Mouse (Mus musculus) gastrocnemius, adult 8-10 months (tissue): Measurements from ENCODE around the gene Katnal1. TPM values are rescaled to one million over a fixed set of nuclear protein-coding genes. Genes with fewer than 3 reads are reported as not detected.

Source experiments
- DNase-seq, 2 experiments: peaks; one replicate each; pipeline ENCODE4 v3.0.0; 2022; ENCODE audit warnings: low spot score in 2 of 2
- total RNA-seq, 4 experiments: library from RNA; stranded (reverse); gene quantifications; 2 replicates each; pipeline ENCODE4 v1.2.4; 2022

Gene Katnal1
- total RNA-seq: 1 to 10 TPM; 4.3 to 5.3 (median 4.5) TPM

DNA sequence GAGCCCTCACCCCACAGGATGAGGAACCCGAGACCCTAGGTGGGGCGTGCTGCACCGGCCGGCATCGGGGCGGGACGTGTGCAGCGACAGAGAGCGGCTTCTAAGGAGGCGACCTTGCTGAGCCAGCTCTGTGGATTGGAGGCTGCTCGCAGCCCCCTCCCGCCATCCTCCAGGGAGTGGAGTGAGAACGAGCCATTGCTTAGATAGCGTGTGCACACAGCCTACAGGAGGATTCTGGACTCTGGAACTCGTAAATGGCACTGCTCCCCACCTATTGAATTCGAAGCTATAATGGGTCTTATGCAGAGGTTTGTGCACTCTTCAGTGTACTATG lies at the start of gene Katnal1:
Gene Katnal1 (minus strand): TSS at position 205 of the 334 bp plus-strand sequence.
- no peak for DNase-seq

DNA sequence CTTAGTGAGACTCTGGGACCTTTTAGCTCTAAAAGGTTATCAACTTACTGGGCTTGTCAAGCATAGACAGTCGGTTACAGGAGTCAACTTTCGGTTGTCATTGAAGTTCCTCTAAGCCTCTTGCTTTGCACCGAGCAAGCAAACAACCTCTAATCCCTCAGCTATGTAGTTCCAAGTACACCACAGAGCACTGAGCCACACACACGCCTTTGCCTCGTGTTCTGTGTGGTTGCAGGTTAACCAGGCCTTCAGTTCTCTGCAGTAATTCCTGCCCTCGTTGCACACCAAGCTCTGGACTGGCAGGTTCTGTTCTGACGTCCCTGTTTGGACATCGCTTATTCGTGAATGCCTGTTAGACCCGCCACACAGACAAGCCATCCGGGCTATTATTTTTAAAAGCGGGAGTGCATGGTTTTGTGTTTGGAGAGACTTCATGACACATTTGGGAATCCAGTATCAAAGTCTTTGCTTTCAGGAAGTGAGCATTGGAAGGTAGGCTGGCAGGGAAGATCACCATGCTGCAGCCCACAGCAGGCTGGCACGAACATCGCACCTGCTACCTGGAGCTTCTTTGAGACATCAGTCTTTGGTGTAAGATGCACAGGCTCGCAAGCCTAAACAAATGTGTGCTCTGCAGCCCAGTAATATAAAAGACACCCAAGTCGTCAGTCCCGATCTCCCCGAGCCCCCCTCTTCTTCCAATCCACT lies 49.5 kb upstream of the Katnal1 start:
- DNase-seq: no peak

DNA sequence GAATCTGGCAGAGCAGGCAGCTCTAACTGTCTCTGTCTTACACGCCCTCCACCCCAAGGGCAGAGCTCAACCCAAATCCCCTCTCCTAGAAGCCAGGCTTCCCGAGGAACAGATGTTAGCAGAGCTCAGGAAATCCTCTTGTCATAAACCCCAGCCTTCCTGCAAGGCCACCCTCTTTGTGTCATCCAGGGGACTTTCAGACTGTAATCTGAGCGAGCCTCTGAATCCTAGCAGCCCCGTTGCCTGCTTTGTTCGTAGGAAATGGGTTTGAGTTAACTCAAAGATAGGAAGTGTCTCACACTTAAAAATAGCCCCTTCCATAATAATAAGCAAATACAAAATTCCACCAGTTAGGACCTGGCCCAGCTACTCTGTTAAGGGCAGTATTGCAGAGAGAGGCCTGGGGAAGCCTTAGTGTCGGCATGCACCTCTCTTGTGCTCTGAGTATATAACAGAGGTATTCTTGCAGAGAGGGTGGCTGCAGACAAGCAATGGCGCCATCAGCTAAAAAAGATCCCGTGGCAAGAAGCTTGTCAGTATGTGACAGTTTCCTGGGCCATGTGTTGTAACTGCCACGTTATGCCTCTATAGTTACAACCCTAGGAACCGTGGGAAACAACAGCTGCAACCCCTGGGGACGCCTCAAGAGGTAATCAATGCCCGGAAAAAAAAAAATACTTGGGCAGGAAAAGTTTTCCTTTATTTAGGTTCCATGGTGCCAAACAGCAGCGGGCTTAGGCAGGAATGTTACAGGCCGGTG lies 48.8 kb upstream of the Katnal1 start:
- no peak for DNase-seq

DNA sequence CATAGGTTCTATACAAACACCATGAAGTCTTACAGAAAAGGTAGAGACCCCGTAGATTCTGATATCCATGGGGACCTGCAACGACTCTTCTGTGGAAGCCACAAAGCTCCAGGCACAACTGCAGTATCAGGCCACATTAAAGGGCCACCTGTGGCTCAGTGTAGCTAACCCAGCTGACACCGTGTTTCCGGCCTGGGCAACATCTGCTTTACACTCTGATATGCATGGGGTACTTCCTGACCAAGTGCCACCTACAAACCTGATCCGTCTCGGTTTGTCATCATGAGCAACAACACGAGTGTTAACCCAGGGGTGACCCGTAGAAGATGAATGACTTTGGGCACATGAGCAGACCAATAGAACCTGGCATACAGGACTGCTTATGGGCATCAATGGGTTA lies 47.8 kb upstream of the Katnal1 start:
- DNase-seq: no peak

DNA sequence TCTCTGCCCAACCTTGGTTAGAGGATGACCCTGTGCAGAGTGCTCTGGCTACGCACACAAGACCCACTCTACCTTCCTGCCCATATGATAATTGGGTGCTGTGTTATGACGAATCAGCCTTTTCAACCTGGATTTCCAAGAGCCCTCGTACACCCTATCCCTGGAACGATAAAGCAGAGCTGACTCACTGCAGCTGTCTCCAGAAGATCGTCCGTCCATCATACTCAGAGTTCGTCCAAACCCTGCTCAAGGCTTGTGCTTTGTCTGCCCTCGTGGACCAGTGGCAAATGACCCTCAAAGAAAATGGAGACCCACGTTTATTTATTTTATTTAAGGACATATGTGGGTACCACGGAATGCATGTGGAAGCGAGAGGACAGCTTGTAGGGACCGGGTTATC lies 45.9 kb upstream of the Katnal1 start:
- no peak for DNase-seq

DNA sequence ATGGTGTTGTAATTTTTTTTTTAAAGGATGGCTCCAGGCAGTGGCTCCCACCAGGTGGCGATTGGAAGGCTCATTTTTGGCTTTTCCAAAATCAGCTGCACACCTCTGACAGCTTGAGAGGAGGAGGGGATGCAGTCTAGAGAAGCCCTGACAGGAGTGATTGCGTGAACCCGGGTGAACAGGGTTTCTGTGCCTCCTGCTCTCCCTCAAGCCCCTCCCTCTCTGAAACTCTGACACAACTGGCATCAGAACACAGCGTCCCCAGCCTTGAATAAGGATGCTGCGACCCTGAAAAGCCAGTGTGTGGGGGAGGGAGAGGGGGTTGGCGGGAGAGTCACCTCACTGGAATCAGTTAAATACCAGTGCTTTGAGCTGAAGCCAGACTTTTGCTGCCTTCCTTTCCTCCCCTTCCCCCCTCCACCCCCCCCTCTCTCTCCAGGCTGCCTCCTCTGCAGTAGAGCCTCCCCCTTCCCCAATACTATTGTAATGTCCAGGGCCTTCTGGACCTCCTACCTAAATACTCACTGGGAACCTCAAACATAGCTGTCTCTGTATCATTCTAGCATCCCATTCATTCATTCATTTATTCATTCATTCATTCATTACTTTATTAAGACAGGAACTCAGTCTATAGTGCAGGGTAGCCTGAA lies 44.0 kb upstream of the Katnal1 start:
- no peak for DNase-seq

DNA sequence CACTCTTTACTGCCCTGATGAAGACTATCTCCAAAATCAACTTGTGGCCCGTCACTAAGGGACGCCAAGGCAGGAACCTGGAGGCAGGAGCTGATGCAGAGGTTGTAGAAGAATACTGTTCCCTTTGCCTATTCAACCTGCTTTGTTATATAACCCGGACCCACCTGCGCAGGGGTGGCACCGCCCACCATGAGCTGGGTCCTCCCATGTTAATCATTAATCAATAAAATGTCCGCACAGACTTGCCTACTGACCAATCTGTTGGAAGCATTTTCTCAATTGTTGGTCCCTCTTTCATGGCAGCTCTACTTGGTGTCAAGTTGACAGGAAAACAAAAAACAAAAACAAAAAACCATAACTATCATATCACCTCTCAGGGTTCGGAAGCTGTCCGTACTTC lies 43.0 kb upstream of the Katnal1 start:
- no peak for DNase-seq

DNA sequence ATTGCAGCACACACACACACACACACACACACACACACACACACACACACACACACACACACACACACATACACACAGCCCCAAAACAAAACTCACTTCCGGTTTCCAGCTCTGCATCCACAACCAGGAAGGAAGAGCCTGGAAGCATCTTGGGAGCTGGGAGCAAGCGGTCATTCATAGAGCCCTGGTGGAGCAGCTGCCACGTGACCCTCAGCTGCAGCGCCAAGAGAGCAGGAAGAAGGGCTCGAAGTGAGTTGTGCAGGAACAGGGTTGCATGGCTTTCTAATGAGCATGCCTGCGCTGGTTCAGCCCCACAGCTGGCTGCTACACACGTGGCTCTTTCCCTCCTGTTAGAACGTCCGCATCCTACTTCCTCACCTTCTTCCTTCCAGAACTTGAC lies 40.5 kb upstream of the Katnal1 start:
- no peak for DNase-seq

DNA sequence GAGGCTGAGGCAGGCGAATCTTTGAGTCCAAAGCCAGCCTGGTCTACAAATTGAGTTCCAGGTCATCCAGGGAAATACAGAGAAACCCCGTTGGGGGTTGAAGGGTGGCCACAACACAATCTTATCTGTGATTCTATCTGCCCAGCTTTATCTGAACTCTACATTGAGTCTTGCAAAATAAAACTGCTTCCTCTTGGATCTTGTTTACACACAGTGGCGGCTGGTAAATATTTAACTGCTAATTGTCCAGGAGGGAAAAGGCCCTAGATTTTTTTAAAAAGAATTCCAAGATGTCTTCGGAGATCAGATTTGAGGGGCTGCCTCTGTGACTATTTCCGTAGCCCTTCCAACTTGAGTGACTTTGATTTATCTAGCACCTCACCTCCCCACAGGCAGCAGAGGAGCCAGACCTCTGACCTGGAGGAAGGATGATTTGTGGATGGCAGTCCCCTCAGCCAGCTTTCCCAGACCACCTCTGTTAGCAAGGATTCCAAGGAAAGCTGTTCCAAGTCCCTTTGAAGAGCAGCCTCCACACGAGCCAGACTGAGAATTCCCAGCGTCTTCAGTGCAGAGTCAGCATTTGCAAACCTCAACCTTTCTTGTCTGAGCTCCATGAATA lies 39.9 kb upstream of the Katnal1 start:
- no peak for DNase-seq

DNA sequence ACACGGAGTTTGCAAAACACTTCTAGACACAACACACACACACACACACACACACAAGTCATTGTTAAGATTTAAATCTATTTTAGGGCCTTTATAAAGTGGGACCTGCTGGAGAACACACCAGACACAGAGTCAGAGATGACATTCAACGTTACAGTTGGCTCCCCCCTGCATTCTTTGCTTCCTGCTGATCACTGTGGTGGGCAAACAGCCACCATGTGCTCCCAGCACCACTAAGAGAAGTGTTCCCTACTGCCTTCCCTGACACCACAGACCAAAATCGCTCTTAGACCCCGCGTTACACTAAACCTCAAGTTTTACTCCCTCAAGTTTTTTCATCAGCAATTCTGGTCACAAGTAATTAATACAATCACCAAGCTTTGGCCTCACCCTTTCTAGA lies 39.1 kb upstream of the Katnal1 start:
- no peak for DNase-seq

DNA sequence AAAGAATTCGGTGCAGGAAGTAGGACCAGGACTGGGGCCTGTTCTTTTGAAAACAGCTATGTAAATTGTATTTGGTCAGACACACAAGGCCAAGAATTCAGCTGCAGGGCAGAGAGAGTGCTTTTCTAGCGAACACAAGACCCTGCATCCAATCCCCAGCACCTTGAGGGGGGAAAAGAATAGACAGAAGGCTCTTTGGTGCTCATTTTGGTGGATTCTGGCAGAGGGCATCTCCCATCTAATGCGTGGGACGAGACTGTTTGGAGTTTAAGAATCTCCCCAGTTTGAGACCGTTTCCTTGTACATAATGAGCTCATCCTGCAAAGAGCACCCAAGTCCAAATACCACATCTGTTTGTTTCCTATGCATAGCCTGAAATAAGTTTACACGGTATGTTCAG lies 37.3 kb upstream of the Katnal1 start:
- DNase-seq: no peak

DNA sequence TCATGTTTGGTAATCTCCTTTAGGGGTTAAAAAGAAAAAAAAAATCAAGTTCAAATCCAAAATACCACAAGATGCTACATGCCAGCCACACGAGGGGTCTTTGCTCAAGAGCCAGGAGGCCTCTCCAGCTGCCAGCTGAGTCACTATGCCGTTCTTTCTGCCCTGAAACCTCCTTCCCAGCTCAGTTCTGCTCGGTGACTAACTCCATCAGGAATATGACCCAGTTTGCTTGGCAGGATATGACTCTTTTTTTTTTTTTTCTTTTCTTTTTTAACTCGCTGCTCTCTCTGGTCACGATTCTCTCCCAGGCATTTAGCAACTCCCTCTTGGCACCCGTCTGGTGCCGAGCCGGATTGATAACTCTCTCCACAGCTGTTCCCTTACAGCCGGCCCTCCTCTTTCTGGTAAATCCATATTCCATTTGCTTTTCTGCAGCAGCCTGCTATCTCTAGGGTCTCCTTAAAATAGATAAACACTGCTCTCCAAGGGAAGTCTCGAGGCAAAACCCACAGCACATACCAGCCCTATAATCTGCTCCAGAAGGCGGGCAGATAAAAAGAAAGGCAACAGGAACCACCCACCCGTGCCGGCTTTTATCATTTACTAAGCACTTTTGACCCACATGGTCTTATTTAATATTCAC lies 36.7 kb upstream of the Katnal1 start:
- peak; percentile 44 to 60 for DNase-seq

DNA sequence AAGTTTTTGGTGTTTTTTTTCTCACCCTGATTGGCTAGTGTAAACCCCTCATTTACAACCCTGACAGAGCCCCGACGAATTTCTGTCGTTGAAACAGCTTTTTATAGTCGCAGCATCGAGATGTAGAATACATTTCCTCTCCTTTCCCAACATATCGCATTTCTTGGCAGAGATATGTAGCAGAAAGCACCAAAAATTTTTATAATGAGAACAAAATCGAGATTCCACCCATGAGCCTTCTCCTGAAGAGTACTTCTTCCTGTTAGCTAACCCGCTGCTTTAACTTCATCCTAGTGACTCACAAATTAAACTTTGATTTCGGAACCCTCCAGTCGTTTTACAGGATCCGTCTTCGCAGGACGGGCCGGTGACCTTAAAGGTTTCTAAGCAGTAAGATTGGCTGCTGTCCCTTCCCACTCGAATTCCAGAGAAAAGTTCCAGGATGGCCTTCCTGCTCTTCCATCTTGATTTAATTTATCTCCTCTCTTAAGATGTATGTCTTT lies 36.0 kb upstream of the Katnal1 start:
- no peak for DNase-seq

DNA sequence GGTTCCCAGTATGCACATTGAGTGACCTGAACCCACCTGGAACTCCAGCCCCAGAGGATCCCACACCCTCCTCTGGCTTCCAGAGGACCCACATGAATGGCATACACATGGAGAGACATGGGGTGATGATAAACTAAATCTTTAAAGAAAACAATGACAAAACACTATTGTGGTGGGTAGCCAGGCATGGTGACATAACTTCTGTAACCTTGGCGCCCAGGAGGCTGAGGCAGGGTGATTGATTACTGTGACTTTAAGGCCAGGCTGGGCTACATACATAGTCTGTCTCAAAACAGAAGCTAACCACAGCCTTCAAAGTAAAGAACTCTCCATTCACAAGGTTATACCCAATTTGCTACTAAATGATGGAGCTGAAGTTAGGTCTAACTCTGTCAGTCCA lies 35.1 kb upstream of the Katnal1 start:
- DNase-seq: no peak

DNA sequence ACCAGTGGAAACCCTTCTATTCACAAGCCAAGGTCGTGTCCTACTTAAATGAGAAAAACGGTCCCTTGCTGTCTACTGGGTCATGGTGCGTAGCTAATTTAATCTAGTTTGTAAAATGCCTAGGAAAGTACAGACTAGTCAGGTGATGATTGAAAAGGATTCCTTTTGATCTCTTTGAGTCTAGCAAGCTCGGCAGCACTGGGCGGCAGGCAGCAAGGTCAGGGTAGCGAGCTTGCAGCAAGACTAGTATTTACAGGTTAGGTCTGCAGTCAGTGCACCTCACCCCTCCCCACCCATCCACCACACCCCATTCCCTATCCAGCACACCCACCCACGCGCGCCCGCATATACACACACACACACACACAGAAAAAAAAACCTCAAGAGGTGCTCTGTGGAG lies 31.1 kb upstream of the Katnal1 start:
- no peak for DNase-seq

DNA sequence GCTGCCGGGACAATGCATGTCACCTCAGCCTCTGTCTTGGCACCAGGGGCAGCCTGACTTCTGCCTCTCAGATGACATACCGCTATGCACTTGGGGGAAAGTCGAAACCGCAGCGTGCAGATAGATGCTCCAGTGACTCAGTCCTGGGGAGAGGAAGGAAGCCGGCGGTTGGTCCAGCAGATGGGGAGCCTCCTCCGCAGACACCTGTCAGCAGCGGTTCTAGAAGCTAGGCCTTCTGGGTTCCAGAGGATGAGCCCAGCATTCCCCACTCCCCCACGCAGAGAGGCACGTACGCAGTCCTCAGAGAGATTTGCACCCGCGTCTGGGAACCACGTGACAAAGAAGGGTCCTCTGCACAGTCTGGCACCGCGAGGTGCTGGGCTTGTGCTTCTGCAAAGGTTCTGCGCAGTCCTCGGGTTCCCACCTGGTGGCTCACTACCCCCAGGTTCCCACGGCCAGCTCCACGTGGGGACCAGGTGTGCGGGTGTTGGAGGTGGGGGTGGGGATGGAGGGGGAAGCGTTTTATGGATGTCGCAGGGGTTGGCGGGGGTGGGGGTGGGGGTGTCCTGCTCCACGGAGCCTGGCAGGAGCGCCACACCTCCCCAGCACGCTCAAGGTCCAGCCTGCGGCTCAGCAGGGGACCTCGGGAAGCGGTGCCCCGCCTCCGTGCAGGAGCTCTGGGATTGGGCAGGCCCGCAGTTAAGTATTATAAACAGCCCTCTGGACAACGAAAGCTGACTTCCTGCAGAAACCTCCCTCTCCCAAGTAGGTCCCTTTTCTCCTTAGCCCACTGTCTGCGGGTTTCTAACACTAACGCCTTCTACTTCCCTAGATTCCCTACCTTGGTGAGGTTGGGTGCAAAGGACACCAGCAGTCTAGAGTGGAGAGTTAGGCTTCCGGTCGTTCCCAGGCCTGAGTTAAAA lies 30.2 kb upstream of the Katnal1 start:
- peak in 1 of 2 experiments; percentile 51 for DNase-seq

DNA sequence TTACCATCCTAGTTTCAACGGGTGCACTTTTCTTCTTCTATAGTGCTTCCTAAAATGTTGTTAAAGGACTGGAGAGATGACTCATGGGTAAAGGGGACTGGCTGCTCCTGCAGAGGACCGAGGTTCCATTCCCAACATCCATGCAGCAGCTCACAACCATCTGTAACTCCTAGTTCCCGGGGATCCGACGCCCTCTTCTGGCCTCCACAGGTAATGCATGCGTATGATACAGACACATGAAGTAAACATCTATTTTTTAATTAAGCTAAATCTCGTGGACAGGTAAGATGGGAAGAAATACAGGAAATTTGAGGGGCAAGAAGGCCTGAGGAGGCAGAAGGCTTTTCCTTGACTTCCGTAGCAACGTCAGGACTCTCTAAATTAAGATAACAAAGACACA lies 29.2 kb upstream of the Katnal1 start:
- no peak for DNase-seq

DNA sequence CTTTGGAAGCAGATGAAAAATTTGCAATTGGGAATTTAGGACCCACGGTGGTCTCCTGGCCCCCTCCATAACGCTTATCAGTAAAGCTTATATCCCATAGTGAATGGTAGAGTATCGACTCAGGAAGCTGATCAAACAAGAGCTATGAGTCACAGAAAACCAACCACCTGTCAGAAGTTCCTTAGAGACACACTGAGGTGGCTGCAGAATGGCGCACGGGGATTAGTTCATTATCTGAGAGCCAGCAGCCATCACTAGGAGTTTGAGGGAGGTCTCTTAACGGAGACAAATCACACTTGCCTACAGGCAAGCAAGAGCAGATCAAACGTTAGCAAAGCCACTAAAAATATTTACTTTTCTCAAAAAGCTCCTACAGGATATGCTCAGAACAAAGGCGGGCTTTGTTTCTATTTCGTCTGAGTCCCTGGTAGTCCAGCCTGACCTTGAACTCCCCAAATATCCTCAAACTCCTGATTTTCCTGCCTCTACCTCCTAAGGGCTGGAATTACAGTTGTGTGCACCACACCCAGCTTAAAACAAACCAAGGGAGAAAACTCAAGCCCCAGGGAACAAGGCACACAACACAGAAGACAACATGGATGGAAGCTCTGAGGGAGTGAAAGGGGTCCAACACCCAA lies 27.9 kb upstream of the Katnal1 start:
- DNase-seq: no peak

DNA sequence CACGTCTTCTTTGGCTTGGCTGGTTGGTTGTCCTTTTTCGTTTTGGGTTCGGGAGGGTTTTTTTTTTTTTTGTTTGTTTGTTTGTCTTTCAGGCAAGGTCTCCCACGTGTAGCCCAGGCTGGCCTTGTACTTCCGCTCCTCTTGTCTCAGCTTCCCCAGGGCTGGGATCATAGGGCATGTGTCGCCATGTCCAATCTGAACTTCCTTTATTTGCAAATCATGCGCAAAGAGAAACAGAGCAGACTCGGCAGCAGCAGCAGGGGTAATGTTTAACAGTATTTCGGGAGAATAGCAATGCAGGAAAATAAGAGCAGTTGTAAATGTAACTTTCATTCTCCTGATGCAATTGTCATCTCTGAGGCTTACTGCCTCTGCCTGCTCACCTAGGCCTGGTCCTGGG lies 27.0 kb upstream of the Katnal1 start:
- no peak for DNase-seq

DNA sequence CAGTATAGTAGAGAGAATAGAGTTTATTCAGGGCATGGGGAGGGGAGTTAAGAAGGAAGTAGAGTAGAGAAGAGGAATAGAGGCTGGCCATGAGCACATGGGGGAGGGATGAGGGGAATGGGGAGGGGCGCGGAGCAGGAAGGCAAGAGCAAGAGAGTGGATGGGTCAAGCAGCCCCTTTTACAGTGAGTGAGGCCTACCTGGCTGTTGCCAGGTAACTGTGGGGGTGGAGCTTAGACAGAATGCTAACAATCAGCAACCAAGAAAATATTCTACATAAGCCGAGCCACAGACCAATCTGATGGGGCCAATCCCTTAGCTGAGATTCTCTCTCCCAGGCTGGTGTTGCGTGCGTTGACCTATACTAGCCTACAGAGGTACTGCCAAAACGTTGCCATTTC lies 26.5 kb upstream of the Katnal1 start:
- no peak for DNase-seq
